Mouse (Mus musculus) heart, postnatal 36 days (tissue): ENCODE results near the gene Sycp1. TPM values are rescaled to one million over a fixed set of nuclear protein-coding genes. Genes with fewer than 3 reads are reported as not detected.

ENCODE experiments used
- total RNA-seq, 2 experiments: library from RNA; stranded (reverse); gene quantifications; 2 replicates each; pipeline ENCODE4 v1.2.3; 2021

Gene Sycp1
- total RNA-seq, 2 experiments from 2014 or later: not detected

Other genes starting within 250 kb of the Sycp1 start
- 10 to 100 TPM; 13.2 to 15.0 TPM for gene Tspan2, start 201.6 kb downstream of the Sycp1 start, total RNA-seq
- gene Tshb, start 153.4 kb downstream of the Sycp1 start, total RNA-seq: not detected
- gene Nr1h5, start 28.0 kb upstream of the Sycp1 start, total RNA-seq: not detected
- gene Sike1, start 59.6 kb upstream of the Sycp1 start, total RNA-seq: 10 to 100 TPM; 70.2 to 71.1 TPM
- gene Csde1, start 84.3 kb upstream of the Sycp1 start, total RNA-seq: 100 to 1,000 TPM; 547 to 556 TPM
- 10 to 100 TPM; 49.1 to 51.7 TPM for gene Nras, start 122.2 kb upstream of the Sycp1 start, total RNA-seq
- not detected for gene Ampd1, start 137.9 kb upstream of the Sycp1 start, total RNA-seq
- 1 to 10 TPM; 1.9 to 2.2 TPM for gene Dennd2c, start 166.5 kb upstream of the Sycp1 start, total RNA-seq
- gene Bcas2, start 235.6 kb upstream of the Sycp1 start, total RNA-seq: 10 to 100 TPM; 50.4 to 54.6 TPM